Mouse (Mus musculus): ENCODE results near the gene Brms1.
A peak's percentile ranks its signal among the peaks of the same experiment; 100 is the strongest.
"Not testable (repeated sequence)": the region's sequence is repeated elsewhere in the genome, so short reads cannot be mapped to it uniquely, and the experiment has no call there.

Brms1 gene

DNA sequence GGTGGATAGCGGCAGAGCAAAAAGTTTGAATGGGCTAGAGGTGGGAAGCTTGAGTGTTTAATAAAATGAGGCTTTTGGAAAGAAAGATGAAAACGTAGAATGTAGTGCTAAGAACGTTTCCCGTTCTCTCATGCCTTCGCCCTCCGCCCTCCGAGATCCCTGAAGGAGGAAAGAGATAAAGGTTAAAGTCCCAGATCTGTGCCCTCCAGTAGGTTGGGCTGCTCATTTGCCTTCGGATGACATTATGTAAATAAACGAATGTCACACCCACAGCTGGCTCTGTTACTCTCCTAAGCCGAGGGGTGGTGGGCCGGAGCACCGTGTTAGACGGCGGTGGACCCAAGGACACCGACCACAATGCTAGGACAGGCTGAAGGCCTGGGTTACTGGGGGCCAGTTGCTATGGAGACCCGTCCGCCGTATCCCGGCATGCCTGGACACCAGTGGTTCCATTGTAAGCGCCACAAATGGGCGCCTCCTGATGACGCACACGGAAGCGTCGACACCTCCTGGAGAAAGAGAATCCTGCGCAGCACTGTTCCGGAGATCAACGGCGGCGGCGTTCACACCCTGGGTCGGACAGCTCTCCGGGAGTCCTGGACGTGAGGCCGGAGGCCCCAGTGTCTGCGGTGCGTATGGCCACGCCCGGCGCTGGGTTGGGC lies at the start of gene Brms1:
Gene Brms1 (plus strand): TSS at position 493 of the 662 bp plus-strand sequence.
- peak; percentile 87 to 91 for DNase-seq (ENCODE audit: low spot score in 2 of 2)

DNA sequence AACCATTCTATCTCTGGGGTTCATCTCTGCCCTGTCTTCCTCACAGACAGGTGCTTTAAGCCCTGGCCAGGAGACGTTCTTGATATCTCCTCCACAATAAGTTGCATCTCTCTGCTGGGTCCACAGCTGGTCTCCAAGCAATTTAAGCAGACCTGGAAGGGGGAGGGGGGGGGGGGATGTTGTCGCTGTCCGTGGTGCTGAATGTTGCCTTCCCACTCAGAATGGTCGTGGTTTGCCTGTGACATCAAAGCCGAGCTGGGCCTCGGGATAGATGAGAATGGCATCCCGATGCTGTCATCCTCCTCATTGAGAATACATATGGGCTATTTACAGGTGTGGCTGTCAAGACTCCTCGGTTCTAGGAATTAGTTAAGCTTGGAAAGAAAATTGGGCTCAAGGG lies 48.8 kb upstream of the Brms1 start:
- no peak for DNase-seq (ENCODE audit: low spot score in 2 of 2)

DNA sequence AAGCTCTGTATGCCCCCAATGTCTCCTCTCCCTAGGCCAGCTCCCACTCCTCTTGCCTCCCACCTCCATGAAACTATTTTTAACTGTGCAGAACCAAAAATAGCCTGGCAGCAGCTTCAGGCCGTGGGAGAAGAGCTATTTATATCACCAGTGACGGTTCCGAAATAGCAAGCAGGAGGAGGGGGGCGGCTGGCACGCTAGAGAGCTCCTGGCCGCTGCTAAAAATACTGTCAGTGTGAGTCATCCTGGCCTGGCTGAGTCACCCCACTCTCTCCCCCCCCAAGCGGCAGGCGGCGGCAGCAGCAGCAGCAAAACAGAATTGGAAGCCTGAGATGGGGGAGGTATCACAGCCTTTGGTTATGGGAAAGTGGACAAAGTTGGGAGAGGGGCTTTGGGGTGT lies 48.2 kb upstream of the Brms1 start:
- peak in 1 of 2 experiments; percentile 52 for DNase-seq (ENCODE audit: low spot score in 2 of 2)

DNA sequence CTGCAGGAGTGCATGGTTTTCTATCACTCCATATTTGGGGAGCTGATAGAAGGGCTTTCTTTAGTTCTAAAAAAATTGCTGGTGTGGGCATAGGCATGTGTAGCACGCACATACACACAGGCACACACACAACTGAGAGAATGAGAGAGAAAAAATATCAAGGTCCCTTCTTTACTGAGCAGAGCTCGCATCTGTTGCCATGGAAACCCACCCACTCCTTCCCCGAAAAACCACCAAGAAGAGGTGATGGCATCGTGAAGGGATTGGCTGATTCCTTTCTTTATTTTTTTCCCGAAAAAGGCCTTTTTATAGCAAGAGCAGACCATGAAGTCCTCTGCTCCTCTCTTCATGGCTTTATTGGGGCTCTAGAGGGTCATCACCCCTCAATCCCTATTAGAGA lies 47.1 kb upstream of the Brms1 start:
- no peak for DNase-seq (ENCODE audit: low spot score in 2 of 2)

DNA sequence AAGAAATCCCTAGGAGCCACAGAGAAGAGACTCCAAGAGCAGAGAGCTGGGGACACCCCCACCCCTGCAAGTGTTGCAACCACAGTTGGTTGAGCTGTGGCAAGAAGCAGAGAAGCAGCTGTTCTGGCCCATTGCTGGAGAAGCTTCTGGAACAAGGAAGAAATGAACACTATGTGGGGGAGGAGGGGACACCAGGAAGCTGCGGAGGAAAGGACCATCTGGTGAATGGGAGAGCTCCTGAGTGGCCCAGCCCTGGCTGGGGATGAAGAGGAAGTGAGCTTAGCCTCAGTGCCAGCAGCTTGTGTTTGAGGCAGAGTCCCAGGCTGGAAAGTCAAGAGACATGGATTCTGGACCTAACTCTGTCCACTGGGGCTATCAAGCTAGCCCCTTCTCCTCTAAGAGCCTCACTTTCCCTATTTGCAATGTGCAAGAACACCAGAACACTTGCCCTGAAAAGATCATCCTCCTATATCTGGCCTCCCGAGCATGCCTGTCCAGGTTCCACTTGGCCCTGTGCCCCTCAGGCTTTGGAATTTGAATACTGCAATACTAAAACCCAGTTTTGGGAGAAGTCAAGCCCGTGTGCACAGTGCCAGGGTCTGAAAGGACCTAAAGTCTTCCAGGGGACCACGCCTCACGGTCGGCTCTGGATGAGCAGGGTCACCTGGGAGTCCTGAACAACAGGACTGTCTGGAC lies 41.6 kb upstream of the Brms1 start:
- DNase-seq (ENCODE audit: low spot score in 2 of 2): no peak

DNA sequence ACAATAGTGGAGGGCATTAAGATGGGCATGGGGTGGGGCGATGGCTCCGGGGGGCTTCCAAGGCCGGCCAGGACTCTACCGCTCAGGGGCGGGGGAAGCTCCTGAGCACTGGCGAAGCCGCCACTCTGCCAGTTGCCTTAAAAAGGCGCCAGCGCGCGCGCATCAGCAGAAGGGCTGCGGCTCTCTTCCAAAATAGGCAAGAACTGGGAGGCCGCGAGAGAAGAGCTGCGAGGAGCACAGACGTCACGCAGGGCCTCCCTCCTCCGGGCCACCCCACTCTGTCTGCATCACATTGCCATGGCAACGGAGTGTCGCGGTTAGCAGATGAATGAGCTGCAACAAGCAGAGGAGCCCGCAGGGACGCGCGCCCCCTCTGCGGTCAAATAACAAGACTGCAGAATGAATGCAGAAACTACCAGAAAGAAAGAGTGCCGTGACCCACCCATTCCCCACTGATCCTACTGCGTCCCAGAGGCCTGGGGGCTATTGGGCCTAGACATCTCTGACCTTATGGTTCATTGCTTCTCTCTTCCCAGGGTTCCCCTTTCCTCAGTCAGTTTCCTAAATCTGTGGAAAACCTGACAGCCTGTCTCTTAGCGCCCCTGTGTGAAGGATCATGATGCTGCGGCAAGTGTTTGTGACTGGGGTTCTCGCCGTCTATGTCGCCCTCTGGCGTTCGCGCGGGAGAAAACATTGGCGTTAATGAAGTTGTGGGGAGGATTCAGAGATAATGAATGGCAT lies 39.3 kb upstream of the Brms1 start:
- DNase-seq (ENCODE audit: low spot score in 2 of 2): peak; percentile 61 to 76

DNA sequence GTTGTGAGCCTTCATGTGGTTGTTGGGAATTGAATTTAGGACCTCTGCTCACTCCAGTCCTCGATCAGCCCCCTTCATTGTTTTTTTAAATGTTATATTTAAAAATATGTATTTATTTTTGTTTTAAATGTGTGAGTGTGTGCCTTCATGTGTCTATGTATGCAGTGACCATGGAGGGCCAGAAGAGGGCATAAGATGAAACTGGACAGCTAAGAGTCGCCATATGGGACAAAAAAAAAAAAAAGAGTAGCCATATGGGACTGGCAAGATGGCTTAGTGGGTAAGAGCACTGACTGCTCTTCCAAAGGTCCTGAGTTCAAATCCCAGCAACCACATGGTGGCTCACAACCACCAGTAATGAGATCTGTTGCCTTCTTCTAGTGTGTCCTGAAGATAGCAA lies 37.5 kb upstream of the Brms1 start:
- not testable (repeated sequence) for DNase-seq (ENCODE audit: low spot score in 2 of 2)

DNA sequence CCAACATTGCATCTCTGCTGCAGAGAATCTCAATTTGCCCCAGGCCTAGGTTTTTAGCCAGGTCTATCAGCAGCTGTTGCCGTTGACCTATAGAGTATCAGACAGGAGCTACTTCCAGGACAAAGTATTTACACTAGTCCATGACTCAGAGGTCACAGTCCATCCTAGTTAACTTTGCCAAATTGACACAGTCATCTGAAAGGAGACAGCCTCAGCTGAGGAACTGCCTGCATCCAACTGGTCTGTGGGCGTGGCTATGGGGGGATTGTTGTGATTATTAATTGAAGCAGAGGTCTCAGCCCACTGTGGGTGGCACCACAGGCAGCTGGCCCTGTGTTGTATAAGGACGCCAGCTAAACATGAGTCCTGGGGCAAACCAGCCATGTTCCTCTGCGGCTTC lies 36.2 kb upstream of the Brms1 start:
- no peak for DNase-seq (ENCODE audit: low spot score in 2 of 2)

DNA sequence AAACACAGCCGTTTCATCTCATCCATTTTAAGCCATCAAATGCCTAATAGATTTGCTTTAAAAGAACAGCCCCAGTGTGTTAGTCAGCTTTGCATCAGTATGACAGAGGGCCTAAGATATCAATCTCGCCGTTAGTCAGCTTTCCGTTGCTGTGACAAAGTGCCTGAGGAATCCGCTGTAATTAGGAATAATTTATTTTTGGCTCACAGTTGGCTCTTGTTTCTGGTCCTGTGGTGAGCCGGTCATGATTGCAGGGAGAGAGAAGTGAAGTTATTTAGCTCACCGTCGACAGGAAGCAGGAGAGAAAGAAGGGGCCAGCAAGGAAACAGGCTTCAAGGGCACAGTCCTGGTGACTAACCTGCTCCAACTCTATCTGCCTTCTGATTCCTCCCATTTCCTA lies 28.0 kb upstream of the Brms1 start:
- DNase-seq (ENCODE audit: low spot score in 2 of 2): no peak

DNA sequence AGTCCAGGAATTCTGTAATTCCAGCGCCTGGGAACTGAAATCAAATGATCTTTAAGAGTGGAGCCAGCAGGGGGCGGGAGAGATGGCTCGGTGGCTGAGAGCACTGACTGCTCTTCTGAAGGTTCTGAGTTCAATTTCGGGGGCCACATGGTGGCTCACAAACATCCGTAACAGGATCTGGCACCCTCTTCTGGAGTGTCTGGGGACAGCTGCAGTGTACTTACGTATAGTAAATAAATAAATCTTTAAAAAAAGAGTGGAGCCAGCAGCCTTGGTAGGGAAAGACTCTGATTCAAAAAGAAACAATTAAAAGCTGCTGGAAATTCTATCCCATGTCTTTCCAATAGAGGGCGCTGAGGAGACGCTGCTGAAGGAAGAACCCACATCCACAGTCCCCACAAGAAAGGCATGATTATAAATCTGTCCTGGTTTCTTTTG lies 26.2 kb upstream of the Brms1 start:
- no peak for DNase-seq (ENCODE audit: low spot score in 2 of 2)

DNA sequence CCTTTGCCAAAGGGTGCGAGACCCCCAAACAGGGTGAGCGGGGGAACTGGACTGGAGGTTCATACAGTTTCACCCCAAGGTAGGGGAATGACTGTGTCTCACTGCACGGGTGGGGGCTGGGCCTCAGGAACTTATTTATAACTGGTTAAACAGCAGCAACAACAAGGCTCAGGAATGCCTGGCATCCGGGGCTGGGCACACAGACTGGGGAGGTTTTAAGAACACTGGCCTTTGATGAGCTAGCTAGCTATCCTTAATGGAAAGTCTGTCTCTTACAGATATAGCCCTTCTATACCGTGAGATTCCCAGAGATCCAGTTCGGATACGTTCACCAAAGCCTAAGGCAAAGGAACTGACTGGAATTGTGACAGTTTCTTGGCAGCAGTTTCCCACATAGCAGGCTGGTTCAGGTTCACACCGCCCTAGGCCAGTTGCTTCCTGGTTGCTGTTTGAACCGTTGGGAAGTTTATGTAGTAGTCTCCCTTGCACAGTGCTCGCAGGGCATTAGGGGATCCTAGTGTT lies 24.9 kb upstream of the Brms1 start:
- no peak for DNase-seq (ENCODE audit: low spot score in 2 of 2)

DNA sequence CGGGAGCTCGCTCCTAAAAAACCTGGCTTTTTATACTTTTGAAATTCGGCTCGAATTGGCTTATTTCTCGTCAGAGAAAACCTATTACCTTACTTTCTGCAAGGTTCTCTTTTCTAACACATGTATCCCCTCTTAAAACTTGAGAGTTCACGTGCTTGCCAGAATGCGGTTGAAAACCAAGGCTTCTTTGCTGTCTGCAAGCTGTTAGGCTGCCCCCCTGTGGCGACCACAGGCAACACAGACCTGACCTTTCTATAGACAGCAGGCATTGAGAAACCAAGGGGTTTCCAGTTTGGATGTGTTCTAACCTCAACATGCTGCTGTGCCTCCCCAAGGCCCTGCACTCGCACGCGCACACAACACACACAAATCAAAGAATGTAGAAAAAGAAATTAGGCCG lies 24.4 kb upstream of the Brms1 start:
- peak in 1 of 2 experiments; percentile 72 for DNase-seq (ENCODE audit: low spot score in 2 of 2)

DNA sequence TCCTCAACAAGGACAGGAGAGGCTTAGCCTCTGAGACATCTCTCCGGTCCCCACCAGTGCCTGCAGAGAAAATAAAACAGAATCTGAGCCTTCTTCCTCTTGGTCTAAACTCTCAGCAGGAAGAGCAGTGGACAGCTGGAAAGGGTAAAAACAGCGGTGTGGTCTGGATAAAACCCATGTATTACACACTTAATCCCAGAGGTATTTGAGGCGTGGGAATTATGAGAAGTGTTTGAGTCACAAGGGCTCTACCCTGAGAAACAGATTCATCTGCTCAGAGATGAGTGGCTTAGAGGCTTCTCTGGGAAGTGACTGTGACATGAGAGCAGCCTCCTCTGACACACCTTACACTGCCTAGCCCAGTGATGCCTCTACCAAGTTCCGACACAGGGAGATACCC lies 23.5 kb upstream of the Brms1 start:
- DNase-seq (ENCODE audit: low spot score in 2 of 2): no peak

DNA sequence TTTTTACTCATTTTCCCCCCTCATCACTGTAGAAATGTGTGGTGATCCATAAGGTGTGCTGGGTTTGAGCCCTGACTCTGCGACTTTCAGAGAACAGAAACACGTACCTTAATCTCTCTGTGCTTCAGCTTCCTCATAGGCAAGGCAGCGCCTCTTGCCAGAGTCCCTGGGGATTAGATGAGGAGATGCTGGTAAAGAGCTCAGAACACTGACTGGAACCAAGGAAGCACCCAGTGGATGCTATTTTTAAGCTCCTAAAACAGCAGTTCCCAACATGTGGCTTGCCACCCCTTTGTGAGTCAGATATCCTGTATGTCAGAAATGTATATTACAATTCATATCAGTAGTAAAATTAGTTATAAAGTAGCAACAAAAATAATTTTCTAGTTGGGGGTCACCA lies 23.0 kb upstream of the Brms1 start:
- no peak for DNase-seq (ENCODE audit: low spot score in 2 of 2)

DNA sequence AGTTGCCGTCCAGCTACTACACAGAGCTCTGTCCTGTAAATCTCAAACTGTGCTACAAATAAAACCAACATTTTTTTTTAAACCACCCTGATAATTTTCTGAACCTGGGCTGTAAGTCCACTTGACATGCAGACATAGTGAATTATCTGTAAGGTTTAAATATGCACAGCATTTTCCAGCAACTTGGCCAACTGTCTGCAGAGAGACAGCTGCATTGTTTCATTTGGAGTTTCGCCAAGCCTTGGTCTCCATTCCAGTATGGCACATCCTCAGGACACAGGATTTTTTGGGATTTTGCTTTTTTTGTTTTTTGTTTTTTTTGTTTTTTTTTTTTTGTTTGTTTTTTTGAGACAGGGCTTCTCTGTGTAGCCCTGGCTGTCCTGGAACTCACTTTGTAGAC lies 19.7 kb upstream of the Brms1 start:
- no peak for DNase-seq (ENCODE audit: low spot score in 2 of 2)

DNA sequence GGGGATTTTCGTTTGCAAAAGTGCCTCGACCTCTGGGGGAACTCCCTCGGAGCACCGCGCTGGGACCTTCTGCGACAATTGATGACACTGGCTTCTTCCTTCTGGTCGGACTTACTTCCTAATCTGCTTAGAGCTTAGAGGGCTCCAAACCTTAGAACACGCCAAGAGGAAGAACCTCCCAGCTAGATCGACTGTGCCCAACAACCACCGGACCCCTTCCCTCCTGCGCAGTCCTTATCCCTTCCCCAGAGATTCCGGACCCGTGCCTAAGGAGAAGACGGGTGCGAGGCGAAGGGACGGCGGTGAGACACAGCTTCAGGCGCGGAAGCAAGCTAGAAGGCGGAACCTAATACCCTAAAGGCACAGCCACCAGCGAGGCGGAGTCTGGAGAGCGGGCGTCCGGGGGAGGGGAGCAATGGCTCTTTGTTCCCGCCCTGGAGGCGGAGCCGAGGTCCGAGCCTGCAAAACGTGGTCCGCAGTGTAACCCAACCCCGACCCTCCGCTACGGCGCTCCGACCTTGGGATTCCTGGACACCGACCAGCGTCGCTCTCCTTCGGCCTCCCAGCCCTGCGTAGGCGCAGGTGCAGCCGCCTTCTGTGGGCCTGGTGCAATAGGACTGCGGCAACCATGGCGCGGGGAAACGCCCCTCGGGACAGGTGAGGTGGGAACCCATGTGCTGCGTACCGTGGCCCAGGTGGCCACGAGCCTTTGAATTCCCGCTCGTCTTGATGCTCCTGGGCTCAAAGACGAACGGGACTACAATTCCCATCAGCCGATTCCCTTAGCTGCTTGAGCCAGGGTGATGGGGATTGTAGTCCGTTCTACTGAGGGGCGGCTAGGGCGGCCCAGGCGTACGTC lies 17.3 kb upstream of the Brms1 start, which contains the start of gene Slc29a2:
Gene Slc29a2 (plus strand): TSS at position 240 of the 859 bp plus-strand sequence.
- peak; percentile 89 to 91 for DNase-seq (ENCODE audit: low spot score in 2 of 2)

DNA sequence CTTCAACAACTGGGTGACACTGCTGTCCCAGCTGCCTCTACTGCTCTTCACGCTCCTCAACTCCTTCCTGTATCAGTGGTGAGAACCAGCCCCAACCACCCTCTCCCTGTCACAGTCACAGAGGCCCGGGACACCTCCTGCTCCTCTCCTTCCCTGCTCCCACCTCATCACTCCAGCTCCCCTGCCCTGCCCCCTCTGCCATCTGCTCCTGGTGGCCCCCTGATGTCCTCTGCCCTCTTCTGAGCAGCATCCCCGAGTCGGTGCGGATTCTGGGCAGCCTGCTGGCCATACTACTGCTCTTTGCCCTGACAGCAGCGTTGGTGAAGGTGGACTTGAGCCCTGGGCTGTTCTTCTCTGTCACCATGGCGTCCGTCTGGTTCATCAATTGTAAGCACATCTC lies 15.0 kb upstream of the Brms1 start:
- no peak for DNase-seq (ENCODE audit: low spot score in 2 of 2)

DNA sequence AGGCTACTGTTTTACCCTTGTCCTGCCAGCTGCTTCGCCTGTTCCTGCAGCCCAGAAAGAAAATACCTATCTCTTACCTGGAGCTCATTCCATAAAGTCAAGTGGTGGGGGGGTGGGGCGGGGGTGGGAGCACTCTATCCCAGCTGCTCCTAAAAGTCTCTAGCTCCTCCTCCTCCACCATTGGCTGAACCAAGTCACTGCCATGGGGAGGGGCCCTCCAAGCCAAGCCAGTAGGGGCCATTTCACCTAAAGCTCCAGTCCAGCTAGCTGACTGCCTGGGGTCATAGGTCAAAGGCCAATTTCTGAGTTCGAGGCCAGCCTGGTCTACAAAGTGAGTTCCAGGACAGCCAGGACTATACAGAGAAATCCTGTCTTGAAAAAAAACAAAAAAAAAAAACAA lies 8.5 kb upstream of the Brms1 start:
- no peak for DNase-seq (ENCODE audit: low spot score in 2 of 2)

DNA sequence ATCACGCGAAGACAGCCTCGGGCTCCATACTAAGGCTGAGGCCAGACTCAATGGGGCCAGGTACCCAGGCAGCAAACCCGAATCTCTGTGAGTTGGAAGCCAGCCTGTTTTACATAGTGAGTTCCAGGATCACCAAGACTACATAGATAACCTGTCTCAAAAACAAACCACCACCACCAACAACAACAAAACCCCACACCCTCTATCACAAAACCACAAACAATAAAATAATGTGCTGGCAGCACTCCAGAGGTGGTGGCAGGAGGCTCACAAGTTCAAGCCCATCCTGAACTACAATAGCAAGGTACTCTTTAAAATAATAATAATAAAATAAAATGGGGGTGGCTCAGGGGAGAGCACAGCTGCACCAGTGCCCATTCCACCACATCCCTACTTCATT lies 4.6 kb upstream of the Brms1 start:
- DNase-seq (ENCODE audit: low spot score in 2 of 2): no peak

DNA sequence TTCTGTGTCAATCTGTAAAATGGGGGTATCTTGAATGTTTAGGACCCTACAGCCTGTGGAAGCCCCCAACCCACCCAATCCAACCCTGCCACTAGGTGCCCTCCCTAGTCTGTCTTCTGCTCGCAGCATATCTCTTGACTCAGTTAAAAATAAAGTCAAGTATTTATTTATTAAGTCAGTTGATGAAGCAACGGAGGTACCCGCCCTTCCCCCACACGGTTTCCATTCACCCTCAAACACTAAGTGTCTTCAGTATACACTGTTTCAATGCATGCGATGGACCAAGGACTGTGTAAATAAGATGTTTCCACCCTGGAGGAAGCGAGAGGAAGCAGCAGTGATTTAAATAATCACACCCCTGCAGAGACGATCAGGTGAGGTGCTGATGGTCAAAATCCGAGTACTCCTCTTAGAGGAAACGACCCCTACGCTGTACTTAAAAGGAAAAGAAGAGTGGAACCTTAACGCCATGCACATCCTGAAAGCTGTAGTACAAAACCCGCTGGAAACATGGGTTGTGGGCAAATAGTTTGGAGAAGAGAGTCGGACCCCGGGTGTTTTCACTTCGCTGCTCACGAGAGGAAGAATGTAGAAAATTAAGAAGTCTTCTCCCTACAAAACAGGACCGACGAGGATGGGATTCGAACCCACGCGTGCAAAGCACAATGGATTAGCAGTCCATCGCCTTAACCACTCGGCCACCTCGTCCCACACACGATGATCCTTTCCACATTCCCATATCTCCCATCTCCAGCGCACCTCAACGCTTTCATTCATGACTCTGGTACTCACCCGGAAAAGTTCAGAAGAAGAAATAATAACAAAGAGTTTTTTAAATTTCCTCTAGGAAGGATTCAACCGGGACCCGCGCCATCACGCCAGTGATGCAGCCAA lies 3.2 kb upstream of the Brms1 start:
- DNase-seq (ENCODE audit: low spot score in 2 of 2): peak; percentile 68 to 84

Data from urinary bladder, postnatal 4 days (tissue).